ENCODE assay signal across 8 mouse cellular contexts in genomic region chr4:133480185-133480537, GRCm38 (mm10). TPM values are rescaled to one million over a fixed set of nuclear protein-coding genes. Genes with fewer than 3 reads are reported as not detected.
DNase-seq lines count a peak whose midpoint lies in the region; ATAC-seq and TF ChIP-seq lines count a peak whose summit lies in the region.

No protein-coding gene starts in this region.

- H3K4me1 ChIP-seq in embryonic facial prominence, embryonic 12.5 days: peaks cover 23% of the 10 kb centered on the region
- H3K4me1 ChIP-seq in hindbrain, embryonic 16.5 days (ENCODE audit: control insufficient read depth, insufficient read depth, low read depth, low read length): peaks cover 7% of the 10 kb centered on the region
- H3K4me1 ChIP-seq in midbrain, embryonic 16.5 days (ENCODE audit: control insufficient read depth, insufficient read depth, low read length): peaks cover 5% of the 10 kb centered on the region

- peak overlapping the region; percentile 48 for H3K4me3 ChIP-seq in layer of hippocampus, adult 2 months
- peak overlapping the region; percentile 47 for H3K4me3 ChIP-seq in embryonic facial prominence, embryonic 12.5 days
- peak overlapping the region; percentile 46 for H3K4me3 ChIP-seq in hindbrain, embryonic 16.5 days (ENCODE audit: low read length)
- H3K4me3 ChIP-seq in midbrain, embryonic 16.5 days (ENCODE audit: low read depth, low read length): peak overlapping the region; percentile 45

- H3K9ac ChIP-seq in embryonic facial prominence, embryonic 12.5 days: peak overlapping the region; percentile 50
- H3K9ac ChIP-seq in hindbrain, embryonic 16.5 days (ENCODE audit: low read depth, low read length): peak overlapping the region; percentile 47
- peak overlapping the region; percentile 52; the same call in 1 of the 2 replicates for H3K9ac ChIP-seq in midbrain, embryonic 16.5 days (ENCODE audit: low read depth, low read length)

- H3K27ac ChIP-seq in layer of hippocampus, adult 2 months: no peak overlapping the region
- H3K27ac ChIP-seq in embryonic facial prominence, embryonic 12.5 days: no peak overlapping the region
- no peak overlapping the region for H3K27ac ChIP-seq in hindbrain, embryonic 16.5 days (ENCODE audit: low read depth, low read length)
- H3K27ac ChIP-seq in midbrain, embryonic 16.5 days (ENCODE audit: low read length): no peak overlapping the region

- WGBS in embryonic facial prominence, embryonic 12.5 days: 3% methylated on average over 34 of the region's 34 CpGs
- 3% methylated on average over 34 of the region's 34 CpGs for WGBS in hindbrain, embryonic 16.5 days
- 3% methylated on average over 33 of the region's 34 CpGs for WGBS in midbrain, embryonic 16.5 days

- no peaks in the 10 kb centered on the region for H3K9me3 ChIP-seq in embryonic facial prominence, embryonic 12.5 days
- no peaks in the 10 kb centered on the region for H3K9me3 ChIP-seq in hindbrain, embryonic 16.5 days (ENCODE audit: control insufficient read depth, low read length)
- H3K9me3 ChIP-seq in midbrain, embryonic 16.5 days (replicated peaks; ENCODE audit: control insufficient read depth, low read length, poor library complexity, severe bottlenecking): no peaks in the 10 kb centered on the region

- H3K4me2 ChIP-seq in embryonic facial prominence, embryonic 12.5 days (replicated peaks): peak overlapping the region; percentile 71
- peak overlapping the region; percentile 60 for H3K4me2 ChIP-seq in hindbrain, embryonic 16.5 days (ENCODE audit: low read length)
- peak overlapping the region; percentile 47 for H3K4me2 ChIP-seq in midbrain, embryonic 16.5 days (ENCODE audit: low read length)

- H3K36me3 ChIP-seq in embryonic facial prominence, embryonic 12.5 days: no peaks in the 10 kb centered on the region
- H3K36me3 ChIP-seq in hindbrain, embryonic 16.5 days (ENCODE audit: control insufficient read depth, insufficient read depth, low read length): no peaks in the 10 kb centered on the region
- H3K36me3 ChIP-seq in midbrain, embryonic 16.5 days (ENCODE audit: control insufficient read depth, insufficient read depth, low read length): no peaks in the 10 kb centered on the region

- no peak for TF ChIP-seq CTCF in layer of hippocampus, adult 2 months (conservative IDR thresholded peaks at IDR 0.05)

- no peak for DNase-seq in layer of hippocampus, adult 2 months (ENCODE audit: low spot score in 2 of 2)
- no peak for DNase-seq in layer of hippocampus, adult 18-20 months (ENCODE audit: low spot score in 2 of 2)
- no peak for DNase-seq in frontal cortex, postnatal 25 days (ENCODE audit: low spot score in 2 of 2)
- no peak for DNase-seq in urinary bladder, adult 18-20 months (ENCODE audit: low spot score in 2 of 2)
- no peak for DNase-seq in layer of hippocampus, postnatal 36 days

- ATAC-seq in embryonic facial prominence, embryonic 12.5 days (ENCODE audit: insufficient number of reproducible peaks, insufficient read depth, low FRiP score, low TSS enrichment): no peak
- ATAC-seq in hindbrain, embryonic 16.5 days: no peak; the same call in 1 of the 2 replicates
- peak; percentile 64 for ATAC-seq in midbrain, embryonic 16.5 days

- peaks cover 33% of the 10 kb centered on the region for H3K27me3 ChIP-seq in embryonic facial prominence, embryonic 12.5 days
- peaks cover 20% of the 10 kb centered on the region for H3K27me3 ChIP-seq in hindbrain, embryonic 16.5 days (replicated peaks; ENCODE audit: control insufficient read depth, insufficient read depth, low read length)
- peaks cover 29% of the 10 kb centered on the region for H3K27me3 ChIP-seq in midbrain, embryonic 16.5 days (ENCODE audit: control insufficient read depth, insufficient read depth, low read depth, low read length)

RNA-seq across cellular contexts. Expression of gene Tent5b, which starts 0.2 kb away (rescaled TPM):
- not detected for total RNA-seq in layer of hippocampus, adult 2 months (2021)
- not detected for total RNA-seq in layer of hippocampus, adult 18-20 months (2021)
- polyA plus RNA-seq in embryonic facial prominence, embryonic 12.5 days (2016; fragmentation: Nextera tagmentation; extraction: Ambion mirVana): 1.9 and 2.1 TPM in 2 replicates
- 0.32 and 0.36 TPM in 2 replicates for polyA plus RNA-seq in hindbrain, embryonic 16.5 days (2015; fragmentation: Nextera tagmentation; extraction: Ambion mirVana)
- polyA plus RNA-seq in midbrain, embryonic 16.5 days (2015; fragmentation: Nextera tagmentation; extraction: Ambion mirVana): 0.15 TPM in 2 replicates
- not detected for total RNA-seq in layer of hippocampus, postnatal 36 days (2021)

RNA-seq across cellular contexts. Expression of gene Trnp1, which starts 18.2 kb away (rescaled TPM):
- total RNA-seq in layer of hippocampus, adult 2 months (2021): 100 to 1,000 TPM; 154 to 165 TPM
- 100 to 1,000 TPM; 178 to 179 TPM for total RNA-seq in layer of hippocampus, adult 18-20 months (2021)
- polyA plus RNA-seq in embryonic facial prominence, embryonic 12.5 days (2016; fragmentation: Nextera tagmentation; extraction: Ambion mirVana): 4.2 and 4.6 TPM in 2 replicates
- polyA plus RNA-seq in hindbrain, embryonic 16.5 days (2015; fragmentation: Nextera tagmentation; extraction: Ambion mirVana): 5.8 and 12.1 TPM in 2 replicates
- 5.7 and 8.2 TPM in 2 replicates for polyA plus RNA-seq in midbrain, embryonic 16.5 days (2015; fragmentation: Nextera tagmentation; extraction: Ambion mirVana)
- total RNA-seq in layer of hippocampus, postnatal 36 days (2021): 100 to 1,000 TPM; 168 to 190 TPM

RNA-seq across cellular contexts. Expression of gene Kdf1, which starts 38.6 kb away (rescaled TPM):
- under 1 TPM in 1 of 2 experiments, not detected in 1; 0.34 TPM for total RNA-seq in layer of hippocampus, adult 2 months (2021)
- under 1 TPM in 1 of 2 experiments, not detected in 1; 0.37 TPM for total RNA-seq in layer of hippocampus, adult 18-20 months (2021)
- polyA plus RNA-seq in embryonic facial prominence, embryonic 12.5 days (2016; fragmentation: Nextera tagmentation; extraction: Ambion mirVana): 10.3 and 12.2 TPM in 2 replicates
- 0.39 and 0.50 TPM in 2 replicates for polyA plus RNA-seq in hindbrain, embryonic 16.5 days (2015; fragmentation: Nextera tagmentation; extraction: Ambion mirVana)
- polyA plus RNA-seq in midbrain, embryonic 16.5 days (2015; fragmentation: Nextera tagmentation; extraction: Ambion mirVana): 0.61 and 0.69 TPM in 2 replicates
- total RNA-seq in layer of hippocampus, postnatal 36 days (2021): under 1 TPM; 0.20 to 0.35 TPM
